Mouse (Mus musculus) thymus, postnatal 36 days (tissue): ENCODE measurements at regions not wholly inside any gene's neighbourhood (a gene's known extent, or its start where the extent isn't known, plus 50 kb on each side); places are given as distances from the start of the nearest gene placed in this dataset.

Experiments used
- DNase-seq, 2 experiments: peaks; one replicate each; pipeline ENCODE4 v3.0.0; 2022; ENCODE audit warnings: mixed read lengths in 2 of 2

GRCm38 (mm10) chr15:61398829-61399228, 476.0 kb upstream of the A1bg start:
- DNase-seq = no peak

DNA sequence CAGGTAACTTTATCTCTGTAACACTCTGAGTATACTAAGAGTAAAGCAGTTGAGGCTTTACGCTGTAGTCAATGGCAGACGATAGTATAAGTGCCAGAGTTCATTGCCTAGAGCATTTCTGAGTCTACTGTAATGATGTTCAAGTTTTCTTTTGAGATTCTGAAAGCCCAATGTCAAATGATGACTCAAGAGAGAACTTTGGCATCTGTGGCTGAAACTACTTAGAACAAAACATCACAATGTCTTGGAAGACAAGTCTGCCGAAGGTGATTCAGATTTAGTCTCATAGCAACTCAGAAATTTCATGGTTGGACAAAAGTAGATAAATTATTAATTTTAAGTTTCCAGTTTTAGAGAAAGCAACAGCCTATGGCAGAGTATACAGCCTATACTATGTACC, 474.2 kb upstream of the A1bg start:
- DNase-seq = no peak

DNA sequence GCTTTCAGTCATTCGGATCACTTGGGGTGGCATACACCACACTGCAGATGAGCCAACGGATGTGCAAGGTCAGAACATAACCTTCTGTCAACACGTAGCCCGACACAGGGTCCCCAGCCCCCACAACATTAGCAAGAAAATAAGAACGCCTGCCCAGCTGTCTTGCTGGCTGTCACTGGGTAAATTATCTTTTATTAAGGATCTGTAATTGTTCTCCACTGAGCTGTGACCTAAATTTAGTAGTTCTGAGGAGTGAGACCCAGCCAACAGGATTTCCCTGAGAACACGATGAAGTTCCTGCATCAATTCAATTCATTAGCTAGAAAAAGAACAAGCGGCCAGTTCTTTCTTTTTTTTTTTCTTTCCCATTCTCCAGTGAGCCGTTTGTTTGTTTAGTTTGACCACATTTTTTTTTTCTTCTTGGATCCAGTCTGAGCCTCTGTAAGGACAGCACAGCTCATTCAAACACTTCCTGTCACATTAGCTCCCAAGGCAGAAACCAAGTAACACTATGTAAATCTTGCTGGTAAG, 472.5 kb upstream of the A1bg start:
- DNase-seq = no peak

GRCm38 (mm10) chr15:61380666-61381065, 457.9 kb upstream of the A1bg start:
- no peak for DNase-seq

GRCm38 (mm10) chr15:61366276-61366675, 443.5 kb upstream of the A1bg start:
- DNase-seq = no peak

DNA sequence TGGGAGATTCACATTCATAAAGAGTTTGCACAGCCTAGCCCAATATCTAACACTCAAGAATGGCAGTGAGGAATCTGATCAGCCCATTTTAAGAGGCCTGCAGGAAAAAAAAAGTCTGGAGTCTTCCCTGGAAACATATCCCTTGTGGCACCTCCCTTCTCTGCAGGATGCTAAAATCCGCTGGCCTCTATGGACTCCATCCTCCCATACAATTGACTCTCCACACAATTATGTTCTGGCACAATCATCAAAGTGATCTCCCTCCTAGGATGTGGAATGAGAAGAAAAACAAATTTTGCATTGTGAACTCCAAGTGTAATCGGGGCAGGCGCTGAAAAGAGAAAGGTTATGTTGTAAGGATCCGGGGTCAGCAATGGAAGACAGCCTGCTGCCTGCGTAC, 442.7 kb upstream of the A1bg start:
- no peak for DNase-seq

- DNase-seq = no peak
Observed at GRCm38 (mm10) chr15:61364461-61364860, 441.6 kb upstream of the A1bg start.

- no peak for DNase-seq
Observed at GRCm38 (mm10) chr15:61361254-61361653, 438.4 kb upstream of the A1bg start.

GRCm38 (mm10) chr15:61355344-61355743, 432.5 kb upstream of the A1bg start:
- no peak for DNase-seq

DNA sequence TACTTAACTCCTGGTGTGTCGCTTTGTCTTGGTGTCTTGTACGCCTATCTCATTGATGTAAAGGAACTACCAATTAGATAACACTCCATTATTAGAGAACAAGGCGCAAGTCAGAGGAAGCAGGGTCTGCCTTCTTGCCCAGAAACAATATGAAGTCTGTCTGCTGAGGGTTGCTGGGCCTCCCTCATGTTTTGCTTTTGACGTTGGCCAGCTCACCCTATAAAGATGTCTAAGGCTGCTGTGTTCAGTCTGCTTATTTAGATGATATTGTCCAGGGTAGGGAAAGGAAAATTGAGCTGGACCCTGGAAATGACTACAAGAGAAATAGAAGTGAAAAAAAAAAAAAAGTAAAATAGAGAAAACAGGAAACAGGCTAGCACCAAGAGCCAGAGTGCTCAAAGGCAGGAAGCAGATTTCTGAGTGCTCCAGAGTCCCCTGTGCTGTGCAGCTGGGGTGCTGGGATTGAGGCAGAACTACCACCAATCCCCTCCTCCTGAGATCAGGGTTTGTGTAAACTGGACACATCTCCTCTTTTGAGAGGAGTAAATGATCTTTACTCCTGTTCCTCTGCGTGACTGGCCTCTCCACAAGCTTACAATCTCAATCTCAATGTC, 429.0 kb upstream of the A1bg start:
- peak in 1 of 2 experiments; percentile 6 for DNase-seq

- no peak for DNase-seq
Observed at GRCm38 (mm10) chr15:61345101-61345500, 422.3 kb upstream of the A1bg start.

GRCm38 (mm10) chr15:61342618-61343017, 419.8 kb upstream of the A1bg start:
- DNase-seq = no peak

- no peak for DNase-seq
Observed at GRCm38 (mm10) chr15:61327925-61328324, 405.1 kb upstream of the A1bg start.

- no peak for DNase-seq
Observed at GRCm38 (mm10) chr15:61322243-61322642, 399.4 kb upstream of the A1bg start.

DNA sequence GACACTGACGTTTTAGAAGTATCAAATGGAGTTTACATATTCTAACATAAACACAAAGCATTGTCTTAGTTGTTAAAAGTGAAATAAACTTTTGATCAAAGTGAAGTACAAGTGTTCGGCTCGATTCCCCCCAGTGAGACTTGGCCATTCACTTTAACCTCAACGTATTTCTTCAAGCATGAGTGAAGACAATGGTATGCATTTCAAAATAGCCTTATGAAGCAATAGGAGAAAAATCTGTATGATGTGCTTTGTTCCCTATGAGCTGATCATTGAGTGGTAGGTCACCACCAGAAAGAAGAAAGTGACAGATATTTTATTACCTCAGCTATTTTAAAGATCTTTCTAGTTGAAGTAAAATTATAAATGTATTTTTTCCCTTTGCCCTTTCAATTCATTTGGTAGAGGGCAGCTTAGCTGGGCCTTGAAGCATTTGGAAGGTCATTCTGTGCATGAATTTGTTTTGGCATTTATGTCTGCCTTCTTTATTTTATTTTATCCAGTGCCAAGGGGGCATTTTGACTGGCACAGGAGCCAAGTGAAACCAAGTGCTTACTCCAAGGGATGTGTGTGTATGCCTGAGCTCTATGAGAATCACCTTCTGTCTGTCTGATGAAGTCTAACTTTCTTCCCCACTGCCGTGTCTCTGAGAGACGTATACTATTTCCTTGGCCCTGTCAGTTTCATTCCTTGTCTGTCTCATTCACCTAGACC, 386.8 kb upstream of the A1bg start:
- DNase-seq = no peak

GRCm38 (mm10) chr15:61308936-61309335, 386.1 kb upstream of the A1bg start:
- DNase-seq = no peak

GRCm38 (mm10) chr15:61304546-61304945, 381.7 kb upstream of the A1bg start:
- DNase-seq = no peak

GRCm38 (mm10) chr15:61299796-61300195, 377.0 kb upstream of the A1bg start:
- no peak for DNase-seq

DNA sequence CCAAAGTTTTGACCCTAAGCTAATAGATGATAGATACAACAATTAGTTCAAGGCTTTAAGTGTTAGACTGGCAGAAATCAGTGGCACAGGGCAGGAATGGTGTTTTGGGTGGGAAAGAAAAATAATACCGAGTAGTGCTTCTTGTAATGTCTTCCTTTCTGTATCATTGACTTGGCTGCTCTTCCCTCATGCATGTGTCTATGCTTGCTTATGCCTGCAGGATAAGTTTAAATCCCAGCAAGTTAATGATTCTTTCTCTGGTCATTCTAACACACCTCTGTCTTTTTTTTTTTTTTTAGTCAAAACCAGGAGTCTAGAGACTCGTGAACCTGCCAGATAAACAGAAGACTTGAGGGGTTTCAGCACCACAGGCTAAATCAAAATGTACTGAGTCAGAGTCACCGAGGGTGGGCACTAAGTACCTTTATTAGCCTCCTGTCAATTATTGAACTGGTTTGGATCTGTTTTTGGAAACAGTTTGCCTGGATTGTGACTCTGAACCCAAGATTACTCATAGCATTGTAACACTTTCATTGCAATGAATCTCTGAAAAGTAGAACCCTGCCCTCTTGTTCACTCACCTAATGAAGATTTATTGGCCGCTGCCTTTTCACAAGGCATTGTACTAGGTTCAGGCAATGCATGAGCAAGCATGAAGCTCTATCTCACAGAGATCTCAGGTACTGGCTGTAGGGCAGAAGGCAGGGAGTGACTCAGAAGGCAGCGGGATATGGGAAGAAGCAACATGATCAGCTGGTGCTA, 374.8 kb upstream of the A1bg start:
- no peak for DNase-seq

DNA sequence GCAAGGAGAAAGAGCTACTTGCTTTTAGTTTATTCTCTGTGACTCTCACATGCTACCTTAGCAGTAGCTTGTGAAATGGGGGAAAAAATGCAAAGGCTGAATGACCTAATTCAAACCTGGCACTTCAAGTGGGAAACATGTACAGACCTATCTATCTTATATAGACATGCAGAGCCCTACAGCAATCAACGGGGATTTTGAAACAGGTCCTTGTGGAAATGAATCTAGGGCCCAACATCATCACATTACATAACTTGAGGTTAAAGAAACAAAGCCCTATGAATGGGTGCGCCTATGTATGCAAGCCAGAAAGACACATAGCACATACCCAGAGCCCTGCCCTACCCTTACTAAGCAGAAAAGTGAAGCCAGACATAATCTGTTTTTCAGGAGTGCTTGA, 371.8 kb upstream of the A1bg start:
- no peak for DNase-seq

DNA sequence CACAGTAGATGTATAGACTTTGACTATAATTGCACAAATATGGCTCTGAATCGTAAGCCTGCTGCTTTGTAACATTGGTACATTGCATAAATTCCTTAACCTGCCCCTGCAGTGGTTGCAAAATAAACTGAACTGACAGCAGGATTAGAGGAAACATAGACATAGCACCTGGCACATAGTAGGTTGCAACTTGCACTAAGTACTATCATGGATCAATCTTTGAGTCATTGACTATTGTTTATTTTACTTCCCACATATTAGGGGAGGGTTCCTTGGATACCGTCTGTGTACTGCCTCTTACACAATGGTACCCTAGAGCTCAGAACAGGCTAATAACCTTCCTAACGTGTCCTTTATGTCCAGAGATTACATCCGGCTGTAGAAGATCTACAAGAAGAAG, 371.3 kb upstream of the A1bg start:
- no peak for DNase-seq

GRCm38 (mm10) chr15:61268766-61269165, 346.0 kb upstream of the A1bg start:
- DNase-seq = no peak

GRCm38 (mm10) chr15:61259047-61259446, 336.2 kb upstream of the A1bg start:
- DNase-seq = no peak

- no peak for DNase-seq
Observed at GRCm38 (mm10) chr15:61244511-61244910, 321.7 kb upstream of the A1bg start.
